Mouse (Mus musculus) megakaryocyte, embryonic 14.5 days (primary cell): Measurements from ENCODE around the gene Acot4. TPM values are rescaled to one million over a fixed set of nuclear protein-coding genes. Genes with fewer than 3 reads are reported as not detected.
"Not testable (repeated sequence)": the region's sequence is repeated elsewhere in the genome, so short reads cannot be mapped to it uniquely, and the experiment has no call there.

ENCODE experiments used
- H3K27me3 ChIP-seq: replicated peaks from 2 replicates; pipeline ENCODE3; 2012; ENCODE audit warnings: inconsistent platforms
- H3K36me3 ChIP-seq: replicated peaks from 2 replicates; pipeline ENCODE3; 2012; ENCODE audit warnings: low read length, inconsistent platforms, mixed read lengths
- H3K4me1 ChIP-seq: 2 replicates; pipeline ENCODE4 v1.6.1; 2012; ENCODE audit warnings: inconsistent platforms
- H3K4me3 ChIP-seq: replicated peaks from 2 replicates; pipeline ENCODE3; 2012; ENCODE audit warnings: moderate library complexity, mild to moderate bottlenecking, inconsistent platforms
- H3K9me3 ChIP-seq: 2 replicates; pipeline ENCODE4 v1.6.1; 2012; ENCODE audit warnings: inconsistent platforms
- FLI1 ChIP-seq: IDR thresholded peaks from 2 replicates; pipeline ENCODE4 v1.6.1; 2012; ENCODE audit warnings: low read length, inconsistent platforms, mixed read lengths
- GATA1 ChIP-seq: IDR thresholded peaks from 3 replicates; pipeline ENCODE4 v1.6.1; 2012; ENCODE audit warnings: mixed read lengths, low read length, inconsistent platforms, borderline replicate concordance
- polyA plus RNA-seq: library from polyadenylated mRNA; stranded (reverse); fragments of >175 nt; gene quantifications from 2 replicates; pipeline ENCODE4 v1.2.3, GENCODE M21; 2012; ENCODE audit warnings: low replicate concordance; ENCODE audit not compliant: insufficient read depth

Gene Acot4
- polyA plus RNA-seq, 1 experiment: not detected

GRCm38 (mm10) chr12:84053173-84053572 is 15.0 kb downstream of the Acot4 start:
- Histone ChIP-seq H3K9me3 (peaks cover 6% of the 10 kb centered on the region; the same call in 1 of the 2 replicates), H3K4me3 (peak overlapping the region; percentile 78), H3K36me3 (no peaks in the 10 kb centered on the region), H3K4me1 (peaks cover 42% of the 10 kb centered on the region), H3K27me3 (peaks cover 57% of the 10 kb centered on the region)
- no peak for TF ChIP-seq GATA1
- no peak for TF ChIP-seq FLI1

DNA sequence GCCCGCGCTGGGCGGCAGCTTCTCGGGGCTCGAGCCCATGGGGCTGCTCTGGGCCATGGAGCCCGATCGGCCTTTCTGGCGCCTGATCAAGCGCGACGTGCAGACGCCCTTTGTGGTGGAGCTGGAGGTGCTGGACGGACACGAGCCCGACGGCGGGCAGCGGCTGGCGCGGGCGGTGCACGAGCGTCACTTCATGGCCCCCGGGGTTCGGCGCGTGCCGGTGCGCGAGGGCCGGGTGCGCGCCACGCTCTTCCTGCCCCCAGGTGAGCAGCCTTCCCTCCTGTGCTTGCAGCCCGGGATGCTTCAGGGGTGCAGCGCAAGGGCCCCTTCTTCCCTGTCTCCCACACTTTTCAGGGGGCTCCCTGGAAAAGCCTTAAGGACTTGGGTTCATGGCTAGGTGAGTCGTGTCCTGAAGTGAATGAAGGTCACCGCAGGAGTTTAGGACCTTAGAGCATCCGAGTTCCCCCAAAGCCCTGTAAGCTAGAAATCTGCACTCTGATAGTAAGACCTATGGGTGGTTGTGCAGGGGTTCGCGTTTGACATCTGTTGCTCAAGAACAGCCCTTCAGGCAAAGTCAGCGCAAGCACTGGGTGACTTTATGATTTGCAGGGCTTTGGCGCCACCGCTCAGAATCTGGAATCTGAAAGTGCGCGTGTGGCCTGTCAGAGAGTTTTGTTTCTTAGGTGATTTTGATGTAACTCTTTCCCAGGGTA is 15.7 kb downstream of the Acot4 start:
- no peak for TF ChIP-seq GATA1
- no peak for TF ChIP-seq FLI1
- H3K27me3 ChIP-seq: peaks cover 62% of the 10 kb centered on the region
- H3K36me3 ChIP-seq: no peaks in the 10 kb centered on the region
- H3K4me3 ChIP-seq: peak overlapping the region; percentile 83
- H3K4me1 ChIP-seq: peaks cover 40% of the 10 kb centered on the region
- 0 out of 2 replicates have a peak, but pooled peaks cover 2% of the 10 kb centered on the region for H3K9me3 ChIP-seq

DNA sequence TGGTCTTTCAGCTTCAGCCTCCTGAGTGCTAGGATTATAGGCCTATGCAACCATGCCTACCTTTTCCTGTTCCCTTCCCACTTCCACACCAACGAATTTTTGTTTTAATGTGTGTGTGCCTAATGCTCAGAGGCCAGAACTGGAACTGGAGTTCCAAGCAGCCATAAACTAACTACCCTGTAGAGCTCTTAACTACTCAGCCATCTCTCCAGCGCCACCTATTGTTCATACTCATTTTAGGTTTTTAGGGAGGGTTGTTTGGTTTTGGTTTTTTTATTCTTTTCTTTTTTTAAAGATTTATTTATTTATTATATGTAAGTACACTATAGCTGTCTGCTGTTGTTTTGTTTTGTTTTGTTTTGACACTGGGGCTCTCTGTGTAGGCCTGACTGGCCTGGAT is 22.8 kb downstream of the Acot4 start:
- H3K4me1 ChIP-seq: 0 out of 2 replicates have a peak, but pooled peaks cover 2% of the 10 kb centered on the region
- H3K4me3 ChIP-seq: no peak overlapping the region
- H3K9me3 ChIP-seq: peaks cover 7% of the 10 kb centered on the region
- peaks cover 38% of the 10 kb centered on the region for H3K27me3 ChIP-seq
- H3K36me3 ChIP-seq: no peaks in the 10 kb centered on the region
- no peak for TF ChIP-seq GATA1
- no peak for TF ChIP-seq FLI1

- peaks cover 36% of the 10 kb centered on the region for H3K27me3 ChIP-seq
- H3K4me1 ChIP-seq: 0 out of 2 replicates have a peak, but pooled peaks cover 2% of the 10 kb centered on the region
- peaks cover 7% of the 10 kb centered on the region for H3K9me3 ChIP-seq
- no peaks in the 10 kb centered on the region for H3K36me3 ChIP-seq
- TF ChIP-seq FLI1 (no peak), GATA1 (no peak)
- H3K4me3 ChIP-seq: no peak overlapping the region
These were observed 24.2 kb downstream of the Acot4 start for GRCm38 (mm10) chr12:84062336-84062735.

DNA sequence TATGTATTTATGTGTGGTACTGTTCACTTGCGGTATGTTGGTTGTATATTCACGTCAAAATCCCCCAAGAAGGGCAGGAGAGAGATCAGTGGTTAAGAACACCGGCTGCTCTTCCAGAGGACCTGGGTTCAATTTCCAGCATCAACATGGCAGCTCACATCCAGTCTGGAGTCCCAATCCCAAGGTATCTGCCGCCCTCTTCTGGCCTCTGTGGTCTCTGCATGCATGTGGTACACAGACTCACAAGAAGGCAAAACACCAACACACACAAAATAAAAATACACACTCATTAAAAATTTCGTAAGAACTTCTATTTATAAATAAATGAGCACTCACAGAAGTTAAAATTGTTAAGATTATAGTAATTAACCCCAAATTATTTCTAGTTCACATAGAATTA is 25.0 kb downstream of the Acot4 start:
- peaks cover 7% of the 10 kb centered on the region for H3K9me3 ChIP-seq
- TF ChIP-seq FLI1: no peak
- no peak for TF ChIP-seq GATA1
- peaks cover 36% of the 10 kb centered on the region for H3K27me3 ChIP-seq
- H3K36me3 ChIP-seq: no peaks in the 10 kb centered on the region
- H3K4me1 ChIP-seq: 0 out of 2 replicates have a peak, but pooled peaks cover 2% of the 10 kb centered on the region
- H3K4me3 ChIP-seq: no peak overlapping the region

DNA sequence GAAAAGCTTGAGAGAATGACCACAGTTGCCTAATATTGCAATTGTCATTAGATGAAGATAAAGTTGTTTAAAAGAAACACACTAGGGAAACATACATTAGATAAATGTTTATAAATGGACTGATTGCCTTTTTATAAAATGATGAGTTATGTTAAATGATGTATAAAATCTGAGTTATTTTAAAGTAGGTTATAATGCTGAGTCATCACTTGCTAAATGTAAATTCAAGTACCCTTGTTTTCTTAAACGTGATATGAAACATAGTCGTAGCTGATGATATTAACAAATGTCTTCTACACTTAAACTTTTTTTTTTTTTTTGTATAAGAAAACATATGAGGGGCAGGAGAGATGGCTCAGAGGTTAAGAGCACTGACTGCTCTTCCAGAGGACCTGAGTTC is 25.7 kb downstream of the Acot4 start:
- H3K4me1 ChIP-seq: 0 out of 2 replicates have a peak, but pooled peaks cover 2% of the 10 kb centered on the region
- TF ChIP-seq GATA1: no peak
- no peak for TF ChIP-seq FLI1
- H3K9me3 ChIP-seq: peaks cover 7% of the 10 kb centered on the region
- peaks cover 38% of the 10 kb centered on the region for H3K27me3 ChIP-seq
- H3K4me3 ChIP-seq: no peak overlapping the region
- H3K36me3 ChIP-seq: no peaks in the 10 kb centered on the region

DNA sequence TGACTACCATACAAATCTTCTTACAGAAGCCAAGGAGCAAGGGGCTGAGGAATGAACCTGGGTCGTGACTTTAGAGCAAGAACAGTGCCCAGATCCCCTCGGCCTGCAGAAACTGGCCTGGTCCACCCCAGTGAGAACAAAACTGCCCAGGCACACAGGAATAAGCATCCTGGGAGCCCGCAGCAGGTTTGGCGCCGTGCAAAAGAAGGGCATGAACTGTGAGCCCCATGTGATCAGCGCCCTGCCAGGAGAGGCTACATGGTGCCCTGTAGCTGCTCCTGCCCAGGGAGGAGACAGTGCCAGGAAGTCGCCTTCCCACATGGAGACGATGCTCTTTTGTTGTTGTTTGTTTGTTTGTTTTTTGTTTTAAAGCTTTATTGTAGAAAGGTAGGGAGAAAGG is 26.4 kb downstream of the Acot4 start:
- Histone ChIP-seq H3K27me3 (peaks cover 37% of the 10 kb centered on the region), H3K4me3 (peak overlapping the region; percentile 24), H3K9me3 (peaks cover 7% of the 10 kb centered on the region), H3K36me3 (no peaks in the 10 kb centered on the region), H3K4me1 (peaks cover 9% of the 10 kb centered on the region)
- no peak for TF ChIP-seq FLI1
- TF ChIP-seq GATA1: no peak

GRCm38 (mm10) chr12:84067752-84068151 is 29.6 kb downstream of the Acot4 start:
- H3K9me3 ChIP-seq: peaks cover 3% of the 10 kb centered on the region; the same call in 1 of the 2 replicates
- H3K4me3 ChIP-seq: no peak overlapping the region
- no peaks in the 10 kb centered on the region for H3K36me3 ChIP-seq
- TF ChIP-seq GATA1 (no peak), FLI1 (no peak)
- peaks cover 51% of the 10 kb centered on the region for H3K27me3 ChIP-seq
- H3K4me1 ChIP-seq: peaks cover 13% of the 10 kb centered on the region

GRCm38 (mm10) chr12:84068296-84068695 is 30.1 kb downstream of the Acot4 start:
- H3K27me3 ChIP-seq: peaks cover 53% of the 10 kb centered on the region
- H3K4me3 ChIP-seq: no peak overlapping the region
- 0 out of 2 replicates have a peak, but pooled peaks cover under 1% of the 10 kb centered on the region for H3K9me3 ChIP-seq
- no peaks in the 10 kb centered on the region for H3K36me3 ChIP-seq
- no peak for TF ChIP-seq GATA1
- no peak for TF ChIP-seq FLI1
- peaks cover 13% of the 10 kb centered on the region for H3K4me1 ChIP-seq

DNA sequence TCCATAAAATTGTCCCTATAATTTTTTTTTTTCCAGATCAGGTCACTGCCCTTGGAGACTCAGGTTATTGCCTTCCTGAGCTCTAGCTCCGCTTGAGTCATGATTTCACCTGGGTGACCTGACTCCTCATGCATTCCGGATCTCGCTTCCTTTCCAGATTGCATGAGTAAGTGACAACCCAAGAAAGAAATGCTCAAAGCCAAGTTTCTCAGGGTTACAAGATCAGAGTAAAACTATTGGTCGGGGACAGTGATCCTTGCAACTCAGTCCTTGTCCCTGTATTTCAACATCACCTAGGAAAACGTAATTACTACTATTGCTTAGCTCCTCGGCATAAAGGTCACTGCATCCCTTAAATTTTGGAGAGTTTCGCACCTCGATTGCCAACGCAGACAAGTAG is 30.8 kb downstream of the Acot4 start, which contains the start of gene Acot5:
Acot5 (plus strand) TSS at position 340 of the 400 bp plus-strand sequence.
- H3K27me3 ChIP-seq: peaks cover 53% of the 10 kb centered on the region
- H3K4me1 ChIP-seq: peaks cover 13% of the 10 kb centered on the region
- no peaks in the 10 kb centered on the region for H3K9me3 ChIP-seq
- H3K36me3 ChIP-seq: no peaks in the 10 kb centered on the region
- no peak for TF ChIP-seq FLI1
- TF ChIP-seq GATA1: no peak
- peak within 1 kb of the TSS; percentile 88 for H3K4me3 ChIP-seq

GRCm38 (mm10) chr12:84069582-84069981 is 31.4 kb downstream of the Acot4 start:
- H3K4me3 ChIP-seq: peak overlapping the region; percentile 88
- not testable (repeated sequence) for H3K36me3 ChIP-seq, H3K9me3 ChIP-seq
- H3K27me3 ChIP-seq: peaks cover 57% of the 10 kb centered on the region
- peaks cover 12% of the 10 kb centered on the region for H3K4me1 ChIP-seq
